Mouse (Mus musculus) limb, embryonic 15.5 days (tissue): ENCODE results near the gene Tmem268. TPM values are rescaled to one million over a fixed set of nuclear protein-coding genes. Genes with fewer than 3 reads are reported as not detected.

Experiments
- ATAC-seq: fragments of 200-750 bp; cut with Nextera tagmentation; 2 replicates; pipeline ENCODE4 v1.8.0; 2017; ENCODE audit warnings: low read depth, moderate TSS enrichment; ENCODE audit not compliant: insufficient number of reproducible peaks, low FRiP score, low TSS enrichment
- H3K27ac ChIP-seq: fragments of 300-500 bp; sonication (generic); 2 replicates; pipeline ENCODE4 v1.5.1; 2015; ENCODE audit warnings: moderate library complexity, mild to moderate bottlenecking, inconsistent platforms
- H3K27me3 ChIP-seq: fragments of 300-500 bp; sonication (generic); 2 replicates; pipeline ENCODE4 v1.6.1; 2015; ENCODE audit warnings: inconsistent platforms
- H3K36me3 ChIP-seq: fragments of 300-500 bp; sonication (generic); 2 replicates; pipeline ENCODE4 v1.6.1; 2015; ENCODE audit warnings: inconsistent platforms
- H3K4me1 ChIP-seq: fragments of 300-500 bp; sonication (generic); 2 replicates; pipeline ENCODE4 v1.6.1; 2015; ENCODE audit warnings: inconsistent platforms
- H3K4me2 ChIP-seq: fragments of 300-500 bp; sonication (generic); 2 replicates; pipeline ENCODE4 v1.6.1; 2015; ENCODE audit warnings: mild to moderate bottlenecking, inconsistent platforms
- H3K4me3 ChIP-seq: fragments of 300-500 bp; sonication (generic); 2 replicates; pipeline ENCODE4 v1.5.1; 2015; ENCODE audit warnings: mild to moderate bottlenecking, inconsistent platforms
- H3K9ac ChIP-seq: fragments of 300-500 bp; sonication (generic); 2 replicates; pipeline ENCODE4 v1.6.1; 2015; ENCODE audit warnings: inconsistent platforms
- H3K9me3 ChIP-seq: fragments of 300-500 bp; sonication (generic); 2 replicates; pipeline ENCODE4 v1.6.1; 2016; ENCODE audit warnings: inconsistent platforms
- WGBS: fragments of 180-500 bp; shearing (Covaris S2); methylation state at CpG from one replicate; pipeline ENCODE4 v1.1.7; 2015; 5-methylcytosine and 5-hydroxymethylcytosine counted together
- polyA plus RNA-seq: library from polyadenylated mRNA; unstranded; fragments of >200 nt; fragmentation: Nextera tagmentation; extraction: Ambion mirVana; gene quantifications from 2 replicates; pipeline ENCODE4 v1.2.1, GENCODE M21; 2015

The Tmem268 gene
- polyA plus RNA-seq, 1 experiment from 2014 or later = 5.8 TPM

DNA sequence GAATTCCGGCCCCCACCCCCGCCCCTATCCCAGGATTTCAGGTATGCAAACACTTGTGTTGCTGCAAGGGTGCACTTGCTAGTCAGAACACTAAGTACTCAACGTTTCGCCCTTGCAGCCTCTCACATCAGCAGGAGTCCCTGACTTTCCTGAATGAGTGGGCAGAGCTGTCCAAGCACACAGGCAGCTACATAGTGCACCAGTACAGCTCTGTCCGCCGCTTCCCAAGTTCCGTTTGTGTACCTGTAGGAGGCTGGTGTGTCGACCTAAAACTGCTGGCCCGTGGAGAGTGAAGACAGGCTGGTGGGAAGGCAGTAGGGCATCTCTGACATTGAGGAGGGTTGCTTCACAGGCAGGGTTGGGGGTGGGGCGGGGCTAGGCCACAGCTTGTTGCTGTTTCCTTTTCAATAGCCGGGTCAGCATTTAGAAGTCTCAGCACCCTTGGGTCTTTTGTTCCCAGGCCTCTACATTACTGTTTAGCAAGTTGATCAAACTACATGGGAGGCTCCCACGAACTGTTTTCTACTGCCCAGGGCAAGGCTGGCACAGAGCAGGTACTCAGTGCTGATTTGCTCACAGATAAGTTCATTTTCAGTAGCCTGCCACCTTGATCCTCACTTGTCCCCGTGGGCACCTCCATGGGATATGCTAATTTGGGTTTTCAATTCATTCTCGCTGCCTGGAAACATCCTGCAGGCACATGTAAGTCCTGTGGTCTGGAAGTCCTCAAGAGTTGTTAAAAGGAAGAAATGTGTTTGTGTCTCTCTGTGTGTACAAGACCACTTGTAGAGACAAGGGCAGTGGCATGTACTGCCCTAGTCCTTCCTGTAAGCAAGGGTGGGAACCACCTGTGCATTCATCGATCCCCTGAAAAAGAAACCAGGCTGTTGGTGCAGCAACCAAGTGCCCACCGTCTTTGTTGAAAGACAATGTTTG, 1.2 kb upstream of the Tmem268 start:
- Histone ChIP-seq H3K4me2 (peak overlapping the region; percentile 83), H3K36me3 (peaks cover 20% of the 10 kb centered on the region), H3K4me1 (peaks cover 37% of the 10 kb centered on the region), H3K9me3 (no peaks in the 10 kb centered on the region), H3K27me3 (no peaks in the 10 kb centered on the region), H3K27ac (no peak overlapping the region), H3K4me3 (peak overlapping the region; percentile 72; the same call in 1 of the 2 replicates), H3K9ac (no peak overlapping the region)
- ATAC-seq = no peak
- 42% methylated on average over 16 of the region's 16 CpGs for WGBS

DNA sequence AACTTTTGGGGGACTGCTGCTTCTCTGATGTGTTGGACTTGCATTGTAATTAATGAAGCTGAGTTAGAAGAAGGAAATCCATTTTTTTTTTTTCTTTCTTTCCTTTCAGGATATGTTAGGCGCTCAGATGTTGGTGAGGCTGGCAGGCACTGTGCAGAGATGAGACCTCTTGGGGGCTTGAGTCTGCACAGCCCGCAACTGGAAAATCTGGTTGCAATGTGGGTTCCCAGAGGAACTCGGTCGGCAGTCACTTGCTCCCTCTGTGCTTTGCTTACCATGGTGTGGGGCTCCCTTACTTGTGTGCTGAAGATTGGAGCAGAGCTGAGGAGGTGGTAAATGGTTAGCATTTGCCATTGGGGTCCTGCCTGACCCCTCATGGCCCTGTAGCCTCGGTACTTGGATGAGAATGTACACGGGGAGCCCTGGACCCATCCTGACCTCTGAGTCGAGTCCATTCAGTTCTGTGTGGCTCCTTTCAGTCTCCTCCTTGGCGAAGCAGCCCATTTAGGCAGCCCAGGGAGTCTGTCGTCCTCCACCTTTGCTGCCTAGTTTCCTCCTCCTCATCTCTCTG, 631 bp downstream of the Tmem268 start:
- Histone ChIP-seq H3K9me3 (no peaks in the 10 kb centered on the region), H3K9ac (peak overlapping the region; percentile 82), H3K27me3 (no peaks in the 10 kb centered on the region), H3K27ac (peak overlapping the region; percentile 78), H3K4me1 (peaks cover 37% of the 10 kb centered on the region), H3K4me3 (peak overlapping the region; percentile 72), H3K4me2 (peak overlapping the region; percentile 83), H3K36me3 (peaks cover 8% of the 10 kb centered on the region; the same call in 1 of the 2 replicates)
- ATAC-seq = no peak
- WGBS = 27% methylated on average over 9 of the region's 9 CpGs

DNA sequence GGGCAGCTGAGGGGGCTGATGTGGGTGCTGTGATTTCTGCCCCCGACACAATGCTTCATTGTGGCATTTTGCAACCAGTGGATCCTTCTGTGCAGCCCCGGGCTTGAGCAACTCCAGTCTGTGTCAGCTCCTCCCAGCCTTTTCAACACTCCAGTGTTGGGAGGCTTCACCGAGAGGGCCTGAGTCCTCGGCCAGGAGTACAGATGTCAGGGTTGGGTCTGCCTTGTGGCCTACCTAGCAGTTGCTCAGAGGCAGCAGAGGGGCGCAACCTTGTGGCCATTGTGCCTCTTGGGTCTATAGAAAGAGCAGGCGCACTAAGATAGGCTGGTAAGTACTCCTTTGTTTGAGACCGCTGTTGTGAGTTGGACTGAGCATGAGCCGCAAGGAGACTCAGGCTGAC, 1.5 kb downstream of the Tmem268 start:
- H3K4me2 ChIP-seq = no peak overlapping the region
- peaks cover 37% of the 10 kb centered on the region for H3K4me1 ChIP-seq
- H3K9me3 ChIP-seq = no peaks in the 10 kb centered on the region
- H3K4me3 ChIP-seq = no peak overlapping the region
- H3K27ac ChIP-seq = peak overlapping the region; percentile 59; the same call in 1 of the 2 replicates
- no peaks in the 10 kb centered on the region for H3K27me3 ChIP-seq
- no peak overlapping the region for H3K9ac ChIP-seq
- ATAC-seq = no peak
- peaks cover 3% of the 10 kb centered on the region; the same call in 1 of the 2 replicates for H3K36me3 ChIP-seq
- 71% methylated on average over 8 of the region's 8 CpGs for WGBS

DNA sequence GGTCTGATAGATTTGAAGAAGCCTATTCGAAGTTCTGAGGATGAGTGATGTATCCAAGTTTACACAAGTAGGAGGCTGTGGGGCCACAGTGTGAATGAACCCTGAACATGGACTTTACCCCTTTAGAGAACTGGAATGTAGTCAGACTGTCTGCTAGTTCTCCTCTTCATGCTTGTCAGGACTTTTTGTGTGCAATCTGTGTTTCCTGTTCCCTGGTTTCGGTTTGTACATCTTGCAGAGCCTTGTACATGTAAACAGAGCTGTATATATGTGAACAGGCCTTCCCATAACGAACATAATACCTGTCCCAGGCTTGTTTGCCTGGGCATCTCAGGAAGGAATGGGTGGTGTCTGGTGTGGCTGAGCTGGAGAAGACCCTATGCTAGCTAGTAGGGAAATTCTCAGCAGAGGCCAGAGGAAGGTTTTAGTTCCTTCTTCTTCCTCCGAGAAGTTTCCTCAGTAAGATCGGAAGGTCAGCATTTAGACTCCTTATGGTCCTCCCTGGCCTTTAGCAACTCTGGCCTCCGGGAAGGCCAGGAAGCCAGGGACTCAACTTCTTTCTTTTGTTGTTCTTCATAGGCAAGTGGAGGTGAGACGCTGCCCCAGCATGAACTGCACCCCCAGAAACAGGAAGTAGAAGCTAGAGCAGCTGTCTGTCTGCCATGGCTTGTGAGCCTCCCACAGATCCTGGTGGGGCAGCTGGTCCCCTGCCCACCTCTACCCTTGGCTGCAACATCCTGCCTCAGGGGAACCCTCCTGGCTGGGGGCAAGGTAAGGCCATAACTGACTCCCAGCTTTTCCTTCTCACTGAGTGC, 3.5 kb downstream of the Tmem268 start:
- no peak overlapping the region for H3K4me2 ChIP-seq
- ATAC-seq = no peak
- WGBS = 77% methylated on average over 7 of the region's 7 CpGs
- H3K4me1 ChIP-seq = peaks cover 35% of the 10 kb centered on the region
- no peaks in the 10 kb centered on the region for H3K27me3 ChIP-seq
- H3K36me3 ChIP-seq = no peaks in the 10 kb centered on the region
- H3K4me3 ChIP-seq = no peak overlapping the region
- H3K27ac ChIP-seq = no peak overlapping the region
- no peak overlapping the region for H3K9ac ChIP-seq
- H3K9me3 ChIP-seq = no peaks in the 10 kb centered on the region

DNA sequence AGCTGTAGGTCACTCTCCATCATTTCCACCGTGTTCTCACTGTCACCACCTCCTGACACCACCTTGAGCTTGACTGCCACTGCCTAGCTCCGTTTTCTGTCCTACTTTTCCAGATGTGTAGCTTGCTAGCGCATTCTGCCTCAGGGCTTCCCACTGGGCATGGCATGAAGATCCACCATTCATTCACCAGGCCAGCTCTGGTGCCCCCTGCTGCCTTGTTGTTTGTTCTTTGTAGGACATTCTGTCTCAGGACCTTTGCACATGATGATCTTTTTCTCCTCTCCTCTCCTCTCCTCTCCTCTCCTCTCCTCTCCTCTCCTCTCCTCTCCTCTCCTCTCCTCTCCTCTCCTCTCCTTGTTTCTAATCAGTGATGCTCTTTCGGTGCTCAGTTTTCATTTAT, 4.2 kb downstream of the Tmem268 start:
- H3K27ac ChIP-seq = no peak overlapping the region
- peaks cover 29% of the 10 kb centered on the region for H3K4me1 ChIP-seq
- ATAC-seq = no peak
- no peak overlapping the region for H3K4me3 ChIP-seq
- H3K27me3 ChIP-seq = no peaks in the 10 kb centered on the region
- H3K36me3 ChIP-seq = no peaks in the 10 kb centered on the region
- no peak overlapping the region for H3K9ac ChIP-seq
- H3K4me2 ChIP-seq = no peak overlapping the region
- WGBS = 78% methylated on average over 4 of the region's 4 CpGs
- no peaks in the 10 kb centered on the region for H3K9me3 ChIP-seq

DNA sequence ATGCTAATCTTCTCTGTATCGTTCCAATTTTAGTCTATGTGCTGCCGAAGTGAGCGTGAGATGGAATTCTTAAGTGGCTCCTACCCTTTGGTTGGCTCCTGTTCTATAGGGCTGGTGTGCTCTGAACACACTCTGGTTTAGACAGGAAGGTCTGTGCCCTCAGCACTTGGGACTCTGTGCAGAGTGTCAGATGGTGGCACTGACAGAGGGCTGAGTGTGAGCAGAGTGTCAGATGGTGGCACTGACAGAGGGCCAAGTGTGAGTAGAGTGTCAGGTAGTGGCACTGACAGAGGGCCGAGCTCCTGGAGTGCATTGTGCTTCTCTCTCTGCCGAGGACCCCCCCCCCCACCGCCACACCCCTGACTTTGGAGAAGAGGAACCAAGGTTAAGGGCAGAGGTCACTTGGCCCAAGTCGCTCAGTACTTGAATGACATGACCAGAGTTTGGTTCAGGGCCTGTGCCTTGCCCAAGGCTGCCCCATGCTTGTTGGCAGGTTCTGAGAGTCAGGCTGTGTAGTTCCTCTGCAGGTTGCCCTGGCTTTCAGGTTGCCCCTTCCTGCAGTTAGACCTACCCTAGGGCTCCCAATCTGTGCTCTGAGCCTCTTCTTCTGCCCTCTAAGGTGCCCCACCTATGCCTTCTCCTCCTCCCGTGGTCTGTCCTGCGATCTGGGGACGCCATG, 9.3 kb downstream of the Tmem268 start:
- no peaks in the 10 kb centered on the region for H3K27me3 ChIP-seq
- 0 out of 2 replicates have a peak, but pooled peaks cover 5% of the 10 kb centered on the region for H3K36me3 ChIP-seq
- ATAC-seq = no peak
- WGBS = 92% methylated on average over 9 of the region's 10 CpGs
- H3K9ac ChIP-seq = no peak overlapping the region
- no peak overlapping the region for H3K4me2 ChIP-seq
- no peaks in the 10 kb centered on the region for H3K9me3 ChIP-seq
- peaks cover 9% of the 10 kb centered on the region for H3K4me1 ChIP-seq
- no peak overlapping the region for H3K27ac ChIP-seq
- no peak overlapping the region for H3K4me3 ChIP-seq

DNA sequence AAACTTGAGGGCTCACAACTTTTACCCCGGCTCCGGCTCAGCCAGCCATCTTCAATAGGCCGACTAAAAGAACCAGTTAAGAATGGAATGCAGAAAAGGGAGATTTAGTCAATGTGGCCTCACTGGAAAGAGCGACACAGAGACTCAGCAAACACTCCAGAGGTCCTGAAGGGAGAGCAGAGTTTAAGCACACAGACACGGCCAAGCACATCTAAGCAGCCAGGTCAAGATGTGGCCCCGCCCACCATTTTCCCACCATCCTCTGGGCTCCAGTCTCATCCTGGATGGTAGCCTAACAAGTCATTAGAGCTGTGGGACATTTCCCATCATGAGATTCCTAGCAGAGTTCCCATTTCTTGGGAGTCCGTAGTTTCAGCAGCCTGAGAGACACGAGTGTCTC, 10.7 kb downstream of the Tmem268 start:
- WGBS = 87% methylated on average over 8 of the region's 8 CpGs
- Histone ChIP-seq H3K4me3 (no peak overlapping the region), H3K36me3 (peaks cover 9% of the 10 kb centered on the region; the same call in 1 of the 2 replicates), H3K4me1 (peaks cover 9% of the 10 kb centered on the region), H3K9me3 (no peaks in the 10 kb centered on the region), H3K4me2 (no peak overlapping the region), H3K27ac (no peak overlapping the region), H3K27me3 (no peaks in the 10 kb centered on the region), H3K9ac (no peak overlapping the region)
- no peak for ATAC-seq

DNA sequence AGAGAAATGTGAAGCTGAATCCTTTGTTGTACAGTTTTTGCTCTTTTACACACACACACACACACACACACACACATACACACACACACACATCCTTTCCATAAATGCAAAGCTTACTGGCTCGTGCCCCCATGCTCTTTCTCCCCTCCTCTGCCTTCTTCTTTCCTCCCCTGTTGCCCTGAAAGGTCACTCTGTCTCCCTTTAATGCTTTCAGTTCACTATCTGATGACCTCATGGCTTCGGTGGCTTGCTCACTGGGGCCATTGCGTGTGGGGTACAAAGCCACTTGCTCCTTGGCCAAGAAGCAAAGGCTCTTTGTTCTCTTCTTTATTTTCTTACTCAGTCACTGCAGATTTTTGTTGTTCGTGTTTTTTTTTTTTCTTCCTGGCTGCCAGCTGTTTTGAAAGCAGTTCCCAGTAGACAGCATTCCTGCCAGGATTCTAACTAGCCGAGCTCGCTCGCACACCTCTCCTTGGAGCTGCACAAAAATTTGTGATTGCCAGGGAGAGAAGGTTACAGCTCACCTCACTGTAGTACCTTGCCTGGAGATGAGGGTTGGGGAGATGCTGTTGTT, 11.7 kb downstream of the Tmem268 start:
- no peaks in the 10 kb centered on the region for H3K27me3 ChIP-seq
- H3K4me1 ChIP-seq = peaks cover 9% of the 10 kb centered on the region
- no peak overlapping the region for H3K4me2 ChIP-seq
- ATAC-seq = no peak
- H3K36me3 ChIP-seq = peaks cover 9% of the 10 kb centered on the region; the same call in 1 of the 2 replicates
- H3K27ac ChIP-seq = no peak overlapping the region
- no peak overlapping the region for H3K9ac ChIP-seq
- WGBS = 37% methylated on average over 7 of the region's 7 CpGs
- no peak overlapping the region for H3K4me3 ChIP-seq
- no peaks in the 10 kb centered on the region for H3K9me3 ChIP-seq

DNA sequence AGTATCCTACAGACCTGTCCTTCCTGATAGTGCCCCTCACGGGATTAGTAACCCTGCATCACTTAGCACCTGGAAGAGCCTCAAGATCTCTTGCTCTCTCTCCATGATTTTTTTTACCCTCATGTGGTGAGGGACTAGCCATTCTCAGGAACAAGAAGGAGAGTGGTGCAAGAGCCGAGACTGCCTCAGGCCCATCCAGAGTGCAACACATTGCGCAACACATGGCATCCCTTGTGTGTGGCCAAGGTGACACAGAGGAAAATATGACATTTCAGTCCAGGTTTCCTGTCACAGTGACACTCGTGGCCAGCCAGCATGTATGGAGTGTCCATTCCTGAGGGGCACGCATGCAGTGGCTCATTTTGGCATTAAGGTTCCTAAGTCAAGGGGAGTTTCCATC, 14.0 kb downstream of the Tmem268 start:
- Histone ChIP-seq H3K9me3 (no peaks in the 10 kb centered on the region), H3K4me1 (peaks cover 9% of the 10 kb centered on the region), H3K4me3 (no peak overlapping the region), H3K9ac (no peak overlapping the region), H3K4me2 (no peak overlapping the region), H3K27me3 (no peaks in the 10 kb centered on the region), H3K36me3 (peaks cover 12% of the 10 kb centered on the region; the same call in 1 of the 2 replicates), H3K27ac (no peak overlapping the region)
- no peak for ATAC-seq
- 91% methylated on average over 5 of the region's 5 CpGs for WGBS

DNA sequence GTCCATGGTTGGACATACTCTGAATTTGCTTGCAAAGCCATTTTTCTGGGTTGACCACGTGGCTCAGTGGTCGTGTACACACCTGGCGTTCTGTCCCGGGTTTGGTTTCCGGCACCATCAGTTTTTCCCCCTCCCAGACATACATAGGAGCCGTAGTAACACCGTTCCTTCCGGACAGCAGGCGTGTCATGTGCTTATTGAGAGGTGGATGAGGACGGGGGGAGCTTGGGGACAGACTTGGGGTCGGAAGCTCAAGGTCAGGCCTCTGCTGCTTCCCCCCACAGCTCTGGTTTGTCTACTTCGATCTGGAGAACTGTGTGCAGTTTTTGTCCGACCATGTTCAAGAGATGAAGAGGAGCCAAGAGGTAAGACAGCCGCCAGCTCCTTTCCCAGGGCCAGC, 21.1 kb downstream of the Tmem268 start:
- Histone ChIP-seq H3K27me3 (no peaks in the 10 kb centered on the region), H3K36me3 (peaks cover 9% of the 10 kb centered on the region; the same call in 1 of the 2 replicates), H3K9me3 (no peaks in the 10 kb centered on the region), H3K27ac (no peak overlapping the region; the same call in 1 of the 2 replicates), H3K4me3 (no peak overlapping the region), H3K4me2 (no peak overlapping the region), H3K4me1 (peaks cover 13% of the 10 kb centered on the region), H3K9ac (no peak overlapping the region)
- ATAC-seq = no peak
- WGBS = 87% methylated on average over 14 of the region's 14 CpGs

DNA sequence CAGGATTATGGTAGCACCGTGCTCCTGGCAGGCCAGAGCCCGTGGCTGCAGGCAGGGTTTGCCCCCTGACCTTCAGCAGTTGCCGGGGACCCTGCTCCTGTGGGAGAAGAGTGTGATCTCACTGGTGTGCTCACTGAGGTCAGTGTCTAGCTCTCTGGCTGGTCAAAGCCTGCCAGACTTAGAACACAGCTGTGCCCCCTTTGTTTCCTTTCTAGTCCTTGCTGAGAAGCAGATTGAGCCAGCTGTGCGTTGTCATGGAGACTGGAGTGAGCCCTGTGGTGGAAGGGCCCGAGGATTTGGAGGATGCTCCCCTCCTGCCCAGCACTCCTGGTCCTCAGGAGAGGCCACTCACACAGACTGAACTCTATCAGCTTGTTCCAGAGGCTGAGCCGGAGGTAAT, 21.5 kb downstream of the Tmem268 start:
- no peak overlapping the region for H3K4me3 ChIP-seq
- H3K27me3 ChIP-seq = no peaks in the 10 kb centered on the region
- peak; percentile 37; the same call in 1 of the 2 replicates for ATAC-seq
- no peaks in the 10 kb centered on the region for H3K9me3 ChIP-seq
- H3K9ac ChIP-seq = no peak overlapping the region
- WGBS = 53% methylated on average over 6 of the region's 6 CpGs
- H3K4me1 ChIP-seq = peaks cover 13% of the 10 kb centered on the region
- no peak overlapping the region; the same call in 1 of the 2 replicates for H3K27ac ChIP-seq
- H3K4me2 ChIP-seq = no peak overlapping the region
- H3K36me3 ChIP-seq = peaks cover 9% of the 10 kb centered on the region; the same call in 1 of the 2 replicates
